Mouse (Mus musculus) kidney, adult 2 months (tissue): ENCODE measurements around the gene Ppm1j. TPM values are rescaled to one million over a fixed set of nuclear protein-coding genes. Genes with fewer than 3 reads are reported as not detected.

Experiments used
- DNase-seq: peaks from one replicate; pipeline ENCODE4 v3.0.0; 2021
- H3K27ac ChIP-seq: fragments of 200-500 bp; 2 replicates; pipeline ENCODE4 v1.5.1; 2012; ENCODE audit warnings: low read depth, low read length, control low read depth, inconsistent platforms; ENCODE audit not compliant: insufficient read depth
- H3K27me3 ChIP-seq: fragments of 200-500 bp; replicated peaks from 2 replicates; pipeline ENCODE4 v1.6.1; 2012; ENCODE audit warnings: mild to moderate bottlenecking, moderate library complexity, low read length, inconsistent platforms; ENCODE audit not compliant: control insufficient read depth, insufficient read depth
- H3K36me3 ChIP-seq: fragments of 200-500 bp; 2 replicates; pipeline ENCODE4 v1.6.1; 2012; ENCODE audit warnings: mild to moderate bottlenecking, moderate library complexity, low read length, inconsistent platforms; ENCODE audit not compliant: control insufficient read depth, insufficient read depth
- H3K4me1 ChIP-seq: fragments of 200-500 bp; 2 replicates; pipeline ENCODE4 v1.6.1; 2011; ENCODE audit warnings: low read length; ENCODE audit not compliant: control insufficient read depth, insufficient read depth
- H3K4me3 ChIP-seq: fragments of 200-500 bp; 2 replicates; pipeline ENCODE4 v1.5.1; 2011; ENCODE audit warnings: mild to moderate bottlenecking, low read depth, low read length, control low read depth; ENCODE audit not compliant: insufficient read depth
- CTCF ChIP-seq: fragments of 200-500 bp; conservative IDR thresholded peaks from 2 replicates; pipeline ENCODE4 v1.5.1; 2011; ENCODE audit warnings: low read depth, mild to moderate bottlenecking, control low read depth, low read length, moderate library complexity, mixed read lengths; ENCODE audit not compliant: insufficient read depth, insufficient read length
- POLR2A ChIP-seq: fragments of 200-500 bp; IDR thresholded peaks from one replicate; pipeline ENCODE4 v1.6.1; 2011; ENCODE audit warnings: low read depth, low read length, control low read depth
- WGBS: fragments of 180-500 bp; shearing (Covaris S2); methylation state at CpG from one replicate; pipeline ENCODE4 v1.1.7; 2018; 5-methylcytosine and 5-hydroxymethylcytosine counted together
- polyA plus RNA-seq: library from polyadenylated mRNA; depleted of rRNA; stranded (reverse); fragments of >200 nt; gene quantifications from 2 replicates; pipeline ENCODE4 v1.2.3, GENCODE M21; 2012; rRNA removed

The Ppm1j gene
- polyA plus RNA-seq, 1 experiment: 4.0 TPM

- Histone ChIP-seq H3K4me1 (peaks cover 4% of the 10 kb centered on the region; the same call in 1 of the 2 replicates), H3K27ac (no peak overlapping the region), H3K36me3 (no peaks in the 10 kb centered on the region; the same call in 1 of the 2 replicates), H3K27me3 (no peaks in the 10 kb centered on the region), H3K4me3 (no peak overlapping the region)
- no peak for TF ChIP-seq POLR2A
- TF ChIP-seq CTCF: no peak
- DNase-seq: no peak
- WGBS: 73% methylated on average over 3 of the region's 3 CpGs
Measured at GRCm38 (mm10) chr3:104822413-104822812, 41.6 kb downstream of the Ppm1j start.

Other genes with a start within 250 kb of the Ppm1j start
- gene Slc16a1, start 142.4 kb upstream of the Ppm1j start, polyA plus RNA-seq: 18.3 and 23.1 TPM in 2 replicates
- gene Fam19a3, start 784 bp downstream of the Ppm1j start, polyA plus RNA-seq: 0.35 and 0.45 TPM in 2 replicates
- 75.7 and 87.2 TPM in 2 replicates for gene Rhoc, start 7.3 kb downstream of the Ppm1j start, polyA plus RNA-seq
- gene Mov10, start 37.5 kb downstream of the Ppm1j start, polyA plus RNA-seq: 14.1 and 14.2 TPM in 2 replicates
- 6.3 and 7.4 TPM in 2 replicates for gene St7l, start 82.9 kb downstream of the Ppm1j start, polyA plus RNA-seq
- gene Capza1, start 83.4 kb downstream of the Ppm1j start, polyA plus RNA-seq: 16.0 and 22.1 TPM in 2 replicates
- gene Wnt2b, start 180.9 kb downstream of the Ppm1j start, polyA plus RNA-seq: 0.97 and 1.2 TPM in 2 replicates